Mouse (Mus musculus): Measurements from ENCODE around the gene Hsf2bp.

DNA sequence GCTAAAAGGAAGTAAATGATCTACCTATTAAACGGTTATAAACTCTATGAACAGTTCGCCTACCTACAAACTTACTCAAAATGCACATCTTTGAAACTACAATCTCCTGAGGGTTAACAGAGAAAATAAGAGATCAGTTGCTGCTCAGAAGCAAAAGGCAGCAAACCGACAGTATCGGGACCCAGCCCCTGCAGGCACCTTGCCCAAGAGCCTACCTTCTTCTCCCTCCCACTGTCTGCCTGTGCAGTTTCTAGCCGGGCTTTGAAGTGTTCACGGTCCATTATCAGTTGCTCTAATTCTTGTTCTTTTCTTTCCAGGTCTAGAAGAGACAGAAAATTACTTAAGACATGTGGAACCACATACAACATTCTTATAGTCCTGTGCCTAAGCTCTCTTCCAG lies 13.6 kb downstream of the Hsf2bp start:
- TF ChIP-seq CTCF (IDR thresholded peaks at IDR 0.05; ENCODE audit: low read depth, low read length) (no peak), POLR2A (IDR thresholded peaks at IDR 0.05; ENCODE audit: borderline replicate concordance, low read depth, low read length) (no peak)

Data from bone marrow macrophage, adult 2 months (primary cell).